Mouse (Mus musculus): ENCODE measurements around the gene Lmx1a.

DNA sequence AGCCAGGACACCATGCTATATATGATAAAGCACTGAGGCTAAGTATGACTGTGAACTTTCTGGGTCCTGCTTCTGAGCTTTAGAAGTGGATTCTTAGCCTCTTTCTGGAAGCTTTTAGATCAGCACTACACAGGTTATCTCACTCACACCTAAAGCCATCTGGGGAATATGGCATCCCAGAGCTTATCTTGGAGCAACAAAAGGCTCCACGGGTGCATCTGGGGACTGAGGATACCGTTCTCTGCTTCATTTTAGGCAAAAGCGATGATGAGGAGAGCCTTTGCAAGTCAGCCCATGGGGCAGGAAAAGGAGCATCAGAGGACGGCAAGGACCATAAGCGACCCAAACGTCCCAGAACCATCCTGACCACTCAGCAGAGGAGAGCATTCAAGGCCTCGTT, 141.3 kb downstream of the Lmx1a start:
- no peak for TF ChIP-seq POLR2A (IDR thresholded peaks at IDR 0.05; ENCODE audit: borderline replicate concordance, low read depth, low read length)
- no peak for TF ChIP-seq CTCF (IDR thresholded peaks at IDR 0.05; ENCODE audit: low read depth, low read length)

Data from bone marrow macrophage, adult 2 months (primary cell).